Mouse (Mus musculus): ENCODE measurements around the gene Ddx18. TPM values are rescaled to one million over a fixed set of nuclear protein-coding genes. Genes with fewer than 3 reads are reported as not detected.

The Ddx18 gene
- polyA plus RNA-seq, 1 experiment from 2014 or later = 29.9 TPM

GRCm38 (mm10) chr1:121510420-121511140 is 57.2 kb downstream of the Ddx18 start:
- Histone ChIP-seq H3K9ac (ENCODE audit: low read depth, low read length) (no peak overlapping the region), H3K4me1 (ENCODE audit: control insufficient read depth, insufficient read depth, low read length) (no peaks in the 10 kb centered on the region), H3K27ac (ENCODE audit: low read length) (no peak overlapping the region), H3K9me3 (replicated peaks; ENCODE audit: control insufficient read depth, low read length, poor library complexity, severe bottlenecking) (no peaks in the 10 kb centered on the region), H3K27me3 (ENCODE audit: control insufficient read depth, insufficient read depth, low read depth, low read length) (no peaks in the 10 kb centered on the region), H3K4me2 (ENCODE audit: low read length) (no peak overlapping the region), H3K4me3 (ENCODE audit: low read depth, low read length) (no peak overlapping the region), H3K36me3 (ENCODE audit: control insufficient read depth, insufficient read depth, low read length) (peaks cover 2% of the 10 kb centered on the region; the same call in 1 of the 2 replicates)
- no peak for ATAC-seq
- 83% methylated on average over 19 of the region's 19 CpGs for WGBS

- Histone ChIP-seq H3K9ac (ENCODE audit: low read depth, low read length) (no peak overlapping the region), H3K4me2 (ENCODE audit: low read length) (no peak overlapping the region), H3K27ac (ENCODE audit: low read length) (no peak overlapping the region), H3K27me3 (ENCODE audit: control insufficient read depth, insufficient read depth, low read depth, low read length) (no peaks in the 10 kb centered on the region), H3K4me3 (ENCODE audit: low read depth, low read length) (no peak overlapping the region), H3K36me3 (ENCODE audit: control insufficient read depth, insufficient read depth, low read length) (peaks cover 7% of the 10 kb centered on the region; the same call in 1 of the 2 replicates), H3K9me3 (replicated peaks; ENCODE audit: control insufficient read depth, low read length, poor library complexity, severe bottlenecking) (no peaks in the 10 kb centered on the region), H3K4me1 (ENCODE audit: control insufficient read depth, insufficient read depth, low read length) (no peaks in the 10 kb centered on the region)
- ATAC-seq = no peak
- 90% methylated on average over 2 of the region's 2 CpGs for WGBS
Observed at GRCm38 (mm10) chr1:121508729-121509128, 59.1 kb downstream of the Ddx18 start.

Other genes starting within 250 kb of the Ddx18 start
- gene Insig2, start 235.4 kb downstream of the Ddx18 start, polyA plus RNA-seq (2015; fragmentation: Nextera tagmentation; extraction: Ambion mirVana) = 44.5 and 49.9 TPM in 2 replicates
- gene Ccdc93, start 136.9 kb downstream of the Ddx18 start, polyA plus RNA-seq (2015; fragmentation: Nextera tagmentation; extraction: Ambion mirVana) = 11.9 and 12.7 TPM in 2 replicates
- 2.6 and 2.9 TPM in 2 replicates for gene Htr5b, start 39.5 kb downstream of the Ddx18 start, polyA plus RNA-seq (2015; fragmentation: Nextera tagmentation; extraction: Ambion mirVana)